Mouse (Mus musculus): ENCODE measurements around the gene Igf2r.
"Not testable (repeated sequence)": the region's sequence is repeated elsewhere in the genome, so short reads cannot be mapped to it uniquely, and the experiment has no call there.

Igf2r gene

DNA sequence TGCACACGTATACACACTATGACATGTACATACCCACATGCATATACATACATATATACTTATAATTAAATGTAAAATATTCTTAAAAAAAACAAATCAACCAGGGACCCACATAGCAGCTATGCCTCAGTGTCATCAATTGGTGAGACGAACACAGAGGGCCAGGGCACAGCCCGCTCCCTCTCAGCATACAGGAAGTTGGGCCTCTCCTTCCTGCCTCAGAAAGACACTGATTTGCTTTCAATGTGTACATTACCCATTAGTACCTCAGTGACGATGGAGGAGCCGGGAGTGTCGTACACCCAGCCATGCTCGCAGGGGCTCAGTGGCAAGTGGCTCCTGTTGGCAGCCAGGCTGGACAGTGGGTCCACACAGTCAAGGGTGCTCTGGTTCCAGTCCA lies 94.5 kb downstream of the Igf2r start:
- not testable (repeated sequence) for DNase-seq (ENCODE audit: low spot score in 2 of 2)

DNA sequence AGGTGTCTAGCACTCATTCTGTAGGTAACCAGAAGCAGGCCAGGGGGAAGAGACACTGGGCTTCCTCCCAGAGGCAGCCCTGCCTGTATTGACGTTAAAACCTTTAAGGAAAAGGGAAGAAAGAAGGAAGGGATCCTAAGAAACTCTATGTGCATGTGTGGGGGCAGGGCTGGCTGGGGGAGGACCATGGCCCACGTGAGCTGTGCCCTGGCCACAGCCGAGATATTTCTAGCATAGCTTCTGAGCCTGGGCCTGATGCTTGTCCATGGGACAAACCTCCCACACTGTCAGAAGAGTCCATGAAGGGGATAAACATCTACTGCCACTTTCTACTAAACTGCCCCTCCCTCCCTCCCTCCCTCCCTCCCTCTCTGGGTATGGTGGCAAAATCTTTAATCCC lies 95.6 kb downstream of the Igf2r start:
- DNase-seq (ENCODE audit: low spot score in 2 of 2) = no peak

DNA sequence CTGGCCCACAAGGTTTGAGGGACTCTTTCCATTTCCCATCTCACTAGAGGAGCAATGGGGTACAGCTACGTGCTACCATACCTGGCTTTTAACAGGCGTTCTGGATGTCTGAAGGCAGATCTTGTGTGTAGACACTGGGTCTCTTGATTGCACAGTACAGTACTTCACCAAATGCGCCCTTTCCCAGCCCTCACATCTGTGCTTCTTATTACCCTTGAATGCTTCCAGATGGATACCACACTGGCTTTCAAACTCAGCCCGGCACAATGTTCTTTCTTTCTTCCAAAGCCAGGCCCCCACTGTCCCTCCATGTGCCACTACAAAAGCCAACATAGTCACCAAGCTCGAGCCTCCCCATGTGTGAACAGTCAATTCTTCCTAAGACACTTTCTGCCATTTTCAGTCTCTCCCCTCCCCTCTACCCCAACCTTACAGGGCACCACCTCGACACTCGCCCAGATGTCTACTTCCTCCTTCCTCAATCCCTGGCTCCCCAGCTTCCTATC lies 97.1 kb downstream of the Igf2r start:
- DNase-seq (ENCODE audit: low spot score in 2 of 2) = no peak

DNA sequence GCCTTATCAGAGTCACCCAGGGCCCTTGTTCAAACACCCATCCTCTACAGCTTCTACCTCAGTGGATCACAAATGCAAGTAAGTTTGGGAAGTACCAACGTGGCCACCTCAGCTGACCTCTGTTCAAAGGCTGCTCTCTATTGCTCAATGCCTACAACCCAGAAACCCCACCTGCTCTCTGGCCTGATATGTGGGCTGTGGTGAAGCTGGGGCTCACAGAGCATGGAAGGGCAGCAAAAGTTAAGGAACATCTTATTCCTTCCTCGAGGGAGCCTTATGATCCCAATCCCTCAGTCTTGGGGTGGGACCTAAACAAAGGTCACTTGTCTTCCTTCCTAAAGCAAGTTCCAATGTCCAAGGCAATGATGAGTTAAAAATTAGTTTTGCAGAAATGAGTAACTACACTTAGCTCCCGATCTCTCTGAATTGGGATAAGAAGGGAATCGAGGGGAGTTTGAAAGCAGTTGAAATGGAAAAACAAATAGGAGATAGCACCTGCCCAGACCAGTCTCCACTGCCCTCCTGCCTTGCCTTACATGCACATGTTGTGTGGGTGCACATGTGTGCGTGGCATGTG lies 98.3 kb downstream of the Igf2r start:
- no peak for DNase-seq (ENCODE audit: low spot score in 2 of 2)

DNA sequence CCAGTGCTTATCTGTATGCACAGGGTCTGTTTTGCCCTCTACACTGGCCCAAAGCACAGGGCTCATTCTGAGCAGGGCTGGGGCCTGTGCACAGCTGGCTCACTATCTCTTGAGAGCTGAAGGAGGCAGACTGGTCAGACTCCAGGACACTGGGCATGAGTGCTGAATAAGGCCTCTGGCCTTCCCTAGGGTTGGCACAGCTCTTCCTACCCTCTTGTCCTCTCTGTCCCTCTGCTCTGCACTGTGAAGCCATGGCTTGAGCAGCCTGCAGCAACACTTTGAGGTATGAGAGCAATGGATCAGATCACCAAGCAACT lies 100.1 kb downstream of the Igf2r start:
- no peak for DNase-seq (ENCODE audit: low spot score in 2 of 2)

DNA sequence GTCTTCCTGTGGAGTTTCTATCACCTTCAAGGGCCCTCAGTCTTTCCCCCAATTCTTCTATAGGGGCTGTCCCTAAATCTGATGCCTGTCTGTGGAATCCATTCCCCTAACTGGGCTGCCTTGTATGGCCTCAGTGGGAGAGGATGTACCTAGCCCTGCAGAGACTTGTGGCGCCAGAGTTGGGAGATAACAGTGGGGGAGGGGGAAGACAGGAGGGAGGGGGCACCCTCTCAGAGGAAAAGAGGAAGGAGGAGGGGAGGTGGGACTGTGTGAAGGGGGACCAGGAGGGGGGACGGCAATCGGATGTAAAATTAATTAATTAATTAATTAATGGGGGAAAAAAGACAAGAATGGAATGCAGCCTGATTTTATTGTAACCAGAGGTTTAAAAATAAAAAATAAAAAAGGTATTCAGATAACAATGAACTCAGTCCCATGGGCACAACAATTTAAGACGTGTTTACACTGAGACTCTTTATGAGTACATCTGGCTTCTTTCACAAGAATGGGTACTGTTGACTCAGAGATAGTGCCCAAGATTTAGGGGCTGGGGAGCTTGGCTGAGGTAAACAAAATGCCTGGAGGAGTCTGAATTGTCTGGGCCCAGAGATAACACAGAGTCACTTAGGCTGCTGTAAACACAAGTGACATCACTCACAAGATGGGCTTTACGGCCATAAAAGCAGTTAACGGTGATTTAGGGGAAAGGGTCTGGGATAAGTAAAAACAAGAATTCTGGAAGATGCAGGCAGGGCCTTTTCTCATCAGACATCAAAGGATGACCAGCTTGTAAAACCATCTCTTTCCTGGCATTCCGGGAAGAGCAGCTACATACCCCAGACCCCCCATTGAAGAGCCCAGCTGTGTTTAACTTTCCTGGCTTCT lies 100.7 kb downstream of the Igf2r start:
- DNase-seq (ENCODE audit: low spot score in 2 of 2) = no peak

DNA sequence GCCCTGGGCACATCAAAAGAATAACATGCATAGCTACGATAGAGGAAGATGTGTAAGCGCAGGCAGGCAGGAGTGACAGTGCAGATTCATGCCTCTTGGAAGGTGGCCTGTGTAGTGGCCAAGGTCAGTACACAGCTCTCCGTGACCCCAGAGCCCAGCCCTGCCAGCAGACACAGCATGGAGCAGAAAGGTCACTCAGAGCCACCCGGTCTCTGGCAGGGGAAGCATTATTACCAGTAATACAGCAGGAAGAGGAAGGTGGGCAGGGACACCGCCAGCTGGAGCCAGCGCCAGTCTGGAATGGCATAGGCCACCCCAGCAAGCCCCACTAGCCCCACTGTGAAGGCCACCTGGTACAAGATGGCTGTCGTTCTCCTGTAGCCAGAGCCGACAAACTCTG lies 105.3 kb downstream of the Igf2r start:
- DNase-seq (ENCODE audit: low spot score in 2 of 2) = no peak

DNA sequence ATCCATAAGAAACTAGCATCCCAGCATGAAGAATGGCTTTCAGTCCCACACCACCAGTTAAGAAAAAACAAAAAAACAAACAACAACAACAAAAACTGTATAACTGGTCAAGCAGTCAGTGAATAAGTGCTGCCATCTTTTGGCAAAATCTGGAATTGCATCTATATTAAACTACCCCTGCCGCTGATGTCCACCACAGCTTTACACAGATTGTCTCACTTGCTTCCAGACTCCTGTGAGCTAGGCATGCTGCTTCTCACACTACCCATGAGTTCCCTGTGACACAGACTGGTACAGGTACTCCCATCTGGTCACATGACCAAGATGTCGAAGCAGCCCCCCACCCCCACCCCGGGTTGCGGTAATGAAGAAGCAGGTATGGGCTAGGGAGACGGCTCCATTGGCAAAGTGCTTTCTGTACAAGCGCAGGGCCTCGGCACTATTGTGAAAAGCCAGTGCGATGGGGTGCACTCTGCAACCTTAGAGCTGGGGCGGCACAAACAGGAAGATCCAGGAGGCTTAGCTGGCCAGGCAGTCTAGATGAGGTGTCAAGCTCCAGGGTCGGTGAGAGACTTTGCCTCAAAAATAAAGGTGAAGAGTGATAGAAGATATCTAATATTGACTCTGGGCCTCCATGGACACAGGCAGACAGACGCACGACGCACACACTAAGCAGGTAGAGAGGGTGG lies 108.7 kb downstream of the Igf2r start:
- no peak for DNase-seq (ENCODE audit: low spot score in 2 of 2)

DNA sequence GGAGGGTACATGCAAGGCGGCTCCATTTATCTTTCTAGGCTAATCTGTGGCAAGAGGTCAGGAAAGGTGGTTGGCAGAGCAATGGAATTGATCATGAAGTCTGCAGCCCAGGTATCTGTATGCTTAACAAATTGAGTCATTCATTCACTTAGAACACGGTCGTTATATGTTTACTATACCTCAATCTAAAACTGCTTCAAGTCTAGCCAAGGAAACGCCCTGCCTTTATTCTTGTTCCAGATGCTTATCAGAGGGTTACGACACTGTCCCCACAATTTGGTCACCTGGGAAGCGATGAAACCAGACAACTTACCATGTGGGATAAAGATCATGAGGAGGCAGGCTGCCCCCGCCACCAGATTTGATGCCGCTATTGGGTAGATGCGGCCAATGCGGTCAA lies 110.2 kb downstream of the Igf2r start:
- no peak for DNase-seq (ENCODE audit: low spot score in 2 of 2)

DNA sequence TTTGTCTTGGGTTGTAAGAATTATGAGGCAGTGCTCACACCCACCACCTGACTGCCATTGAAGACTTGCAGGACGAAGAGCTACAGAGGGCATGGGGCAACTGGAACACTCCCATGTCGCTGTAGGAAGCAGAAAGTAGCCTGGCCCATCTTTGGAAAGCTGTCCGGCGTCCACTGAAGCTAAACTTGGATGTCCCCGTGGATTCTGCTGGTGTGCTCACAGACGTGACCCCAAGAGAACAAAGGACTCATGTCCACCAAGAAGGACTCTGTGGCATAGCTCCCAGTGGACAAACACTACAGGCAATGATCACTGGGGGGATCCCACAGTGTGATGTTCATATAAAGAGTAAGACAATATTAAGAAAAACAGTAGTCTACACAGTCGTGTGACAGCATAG lies 110.7 kb downstream of the Igf2r start:
- DNase-seq (ENCODE audit: low spot score in 2 of 2) = no peak

DNA sequence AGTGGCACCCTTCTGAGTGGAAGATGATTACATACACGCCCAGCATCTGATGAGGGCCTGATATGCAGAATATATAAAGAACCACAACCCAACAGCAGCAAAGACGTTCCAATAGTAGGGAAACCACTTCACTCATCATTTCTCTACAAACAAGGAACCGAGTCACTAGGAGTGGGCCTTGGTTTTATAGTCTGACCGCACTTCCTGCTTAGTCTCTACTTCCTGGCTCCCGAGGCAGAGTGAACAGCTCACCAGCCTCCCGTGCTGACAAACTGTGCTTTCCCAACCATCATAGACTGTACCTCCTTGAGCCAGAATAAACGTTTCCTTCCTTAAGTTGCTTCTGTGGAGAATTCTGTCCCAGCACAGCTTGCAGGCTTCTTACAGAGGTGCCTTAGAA lies 113.6 kb downstream of the Igf2r start:
- DNase-seq (ENCODE audit: low spot score in 2 of 2) = no peak

DNA sequence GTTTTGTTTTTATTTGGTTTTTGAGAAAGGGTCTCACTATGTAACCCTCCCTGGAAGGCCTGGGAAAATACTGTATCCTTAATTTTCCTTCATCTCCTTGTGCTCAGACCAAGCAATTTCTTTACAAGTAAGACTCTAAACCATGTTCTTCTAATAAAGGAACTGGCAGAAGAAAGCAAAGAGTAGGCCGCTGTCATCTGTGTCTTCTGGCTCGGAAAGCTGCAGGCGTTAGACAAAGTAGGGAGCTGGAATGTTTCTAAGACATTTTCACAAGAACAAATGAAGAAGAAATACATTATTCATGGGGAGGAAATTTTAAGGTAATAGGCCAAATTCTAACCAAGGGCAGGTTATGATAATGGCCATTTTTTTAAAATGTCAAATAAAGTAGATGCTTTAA lies 115.4 kb downstream of the Igf2r start:
- DNase-seq (ENCODE audit: low spot score in 2 of 2) = no peak

DNA sequence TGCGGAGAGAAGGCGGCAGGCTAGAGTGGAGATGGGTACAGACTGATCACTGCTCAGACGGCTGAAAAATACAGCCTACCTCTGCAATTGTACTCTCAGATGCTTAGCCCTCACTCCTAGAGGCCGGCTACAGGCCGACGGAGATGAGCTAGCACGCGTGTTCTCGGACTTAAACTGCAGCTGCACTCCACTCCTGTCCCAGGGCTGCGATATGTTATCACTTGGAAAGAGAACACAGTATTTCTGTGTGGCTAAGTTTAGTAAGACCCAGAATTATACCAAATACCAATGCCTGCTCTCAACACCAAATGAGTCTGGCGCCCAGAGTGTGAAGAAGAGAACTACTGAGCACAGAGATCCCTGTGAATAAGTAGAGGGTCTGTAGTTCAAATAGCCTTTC lies 116.9 kb downstream of the Igf2r start:
- DNase-seq (ENCODE audit: low spot score in 2 of 2) = no peak

DNA sequence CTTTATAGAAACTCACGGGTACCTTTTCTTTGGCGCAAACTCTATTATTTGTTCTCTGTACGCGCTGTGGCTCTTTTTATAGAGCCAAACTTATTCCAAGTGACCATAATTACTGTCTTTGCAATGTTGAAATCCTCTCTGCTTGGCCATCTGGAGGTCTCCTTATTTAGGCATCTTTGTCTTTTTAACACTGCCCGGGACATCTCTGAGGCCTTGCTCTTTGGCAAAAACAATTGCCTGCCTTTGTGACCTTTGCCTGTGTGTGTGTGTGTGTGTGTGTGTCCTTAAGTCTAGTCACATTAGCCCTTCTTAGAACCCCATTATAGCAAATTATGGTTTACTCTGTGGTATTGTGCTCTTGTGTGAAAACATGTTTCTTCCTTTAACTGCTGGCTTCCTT lies 124.0 kb downstream of the Igf2r start:
- DNase-seq (ENCODE audit: low spot score in 2 of 2) = no peak

DNA sequence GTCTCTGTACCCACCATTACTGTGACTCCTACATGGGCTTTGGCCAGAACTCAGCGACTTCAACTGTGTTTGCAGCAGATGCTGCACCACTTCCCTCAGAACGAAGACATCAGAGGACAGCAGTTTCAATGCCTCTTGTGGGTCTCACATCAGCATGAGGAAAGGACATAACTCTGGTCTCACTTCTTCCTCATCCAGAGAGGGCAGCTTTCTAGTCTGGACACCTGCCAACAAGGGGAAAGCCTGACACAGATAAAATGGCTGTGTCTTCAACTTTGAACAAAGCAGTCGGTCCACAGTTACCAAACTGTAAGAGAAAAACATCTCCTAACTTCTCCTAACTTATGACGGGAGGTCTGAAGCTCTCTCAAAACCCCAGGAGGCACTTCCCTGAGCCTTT lies 128.4 kb downstream of the Igf2r start:
- DNase-seq (ENCODE audit: low spot score in 2 of 2) = no peak

DNA sequence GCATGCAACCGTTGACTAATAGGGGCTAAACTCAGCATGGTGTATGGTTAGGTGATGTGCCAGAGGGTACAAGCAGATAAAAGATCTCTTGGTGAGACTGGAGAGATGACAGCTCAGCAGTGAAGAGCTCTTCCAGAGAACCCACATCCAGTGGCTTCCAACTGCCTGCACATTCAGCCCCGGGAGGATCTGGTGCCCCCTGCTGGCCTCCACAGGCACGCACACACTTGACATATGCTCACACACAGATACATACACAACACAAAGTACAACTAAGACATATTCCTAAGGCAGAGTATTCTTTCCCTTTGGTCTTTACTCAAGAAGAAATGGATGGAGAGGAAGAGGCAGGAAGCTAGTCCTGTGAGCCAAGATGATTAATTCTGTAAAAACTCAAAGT lies 129.9 kb downstream of the Igf2r start:
- DNase-seq (ENCODE audit: low spot score in 2 of 2) = no peak

DNA sequence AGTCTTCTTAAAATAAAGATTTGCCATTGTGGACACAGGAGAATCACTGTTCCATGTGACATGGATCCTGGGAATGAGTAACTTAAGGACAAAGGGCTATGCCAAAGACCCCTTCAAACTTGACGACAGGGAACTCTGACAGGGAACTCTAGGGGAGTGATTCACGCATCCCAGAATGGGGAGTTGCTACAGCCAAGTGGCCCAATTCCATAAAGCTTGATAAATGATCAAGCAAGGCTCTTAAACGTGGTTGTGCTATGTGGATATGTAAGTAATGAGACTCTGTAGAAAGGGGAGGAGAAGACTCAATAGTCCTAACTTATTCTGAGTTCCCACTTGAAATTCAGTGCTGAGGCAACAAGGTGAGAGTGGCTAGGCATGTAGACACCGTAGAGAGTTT lies 134.7 kb downstream of the Igf2r start:
- no peak for DNase-seq (ENCODE audit: low spot score in 2 of 2)

Measured in spleen, postnatal 10 days (tissue).